Mouse (Mus musculus): ENCODE data around the gene Exosc9.

GRCm38 (mm10) chr3:36613202-36613907 lies 60.9 kb downstream of the Exosc9 start, which contains the start of gene Bbs7:
- TF ChIP-seq POLR2A (IDR thresholded peaks at IDR 0.05; ENCODE audit: low read depth, low read length) = no peak
- TF ChIP-seq CTCF (IDR thresholded peaks at IDR 0.05; ENCODE audit: extremely low read depth, insufficient read length, insufficient replicate concordance, low read depth, low read length) = no peak
